Mouse (Mus musculus) forebrain, embryonic 14.5 days (tissue): ENCODE data around the gene Prim2. TPM values are rescaled to one million over a fixed set of nuclear protein-coding genes. Genes with fewer than 3 reads are reported as not detected.

ENCODE experiments used
- ATAC-seq: fragments of 200-750 bp; cut with Nextera tagmentation; 2 replicates; pipeline ENCODE4 v1.8.0; 2017; ENCODE audit warnings: mild to moderate bottlenecking, moderate library complexity
- DNase-seq: peaks from one replicate; pipeline ENCODE4 v3.0.0-alpha.2; 2015; ENCODE audit warnings: low spot score
- H3K27ac ChIP-seq: fragments of 300-500 bp; sonication (generic); 2 replicates; pipeline ENCODE4 v1.5.1; 2014; ENCODE audit warnings: low read depth, mild to moderate bottlenecking, control low read depth, low read length, moderate library complexity
- H3K27me3 ChIP-seq: fragments of 300-500 bp; sonication (generic); replicated peaks from 2 replicates; pipeline ENCODE4 v1.6.1; 2014; ENCODE audit warnings: low read length, control low read depth, mixed read lengths; ENCODE audit not compliant: control insufficient read depth, insufficient read depth
- H3K36me3 ChIP-seq: fragments of 300-500 bp; sonication (generic); 2 replicates; pipeline ENCODE4 v1.6.1; 2014; ENCODE audit warnings: low read length, control low read depth; ENCODE audit not compliant: control insufficient read depth, insufficient read depth
- H3K4me1 ChIP-seq: fragments of 300-500 bp; sonication (generic); 2 replicates; pipeline ENCODE4 v1.6.1; 2014; ENCODE audit warnings: antibody characterized with exemption, low read length, control low read depth; ENCODE audit not compliant: control insufficient read depth, insufficient read depth
- H3K4me2 ChIP-seq: fragments of 300-500 bp; sonication (generic); 2 replicates; pipeline ENCODE4 v1.6.1; 2014; ENCODE audit warnings: mild to moderate bottlenecking, control low read depth, low read length
- H3K4me3 ChIP-seq: fragments of 300-500 bp; sonication (generic); 2 replicates; pipeline ENCODE4 v1.5.1; 2014; ENCODE audit warnings: low read depth, low read length, control low read depth
- H3K9ac ChIP-seq: fragments of 300-500 bp; sonication (generic); 2 replicates; pipeline ENCODE4 v1.6.1; 2014; ENCODE audit warnings: mild to moderate bottlenecking, low read length, control low read depth, moderate library complexity
- H3K9me3 ChIP-seq: fragments of 300-500 bp; sonication (generic); replicated peaks from 2 replicates; pipeline ENCODE4 v1.6.1; 2016; ENCODE audit warnings: low read length, control low read depth, mixed read lengths; ENCODE audit not compliant: control insufficient read depth
- WGBS: fragments of 180-500 bp; shearing (Covaris S2); extraction: QIAGEN DNeasy Blood & Tissue Kit; methylation state at CpG from one replicate; pipeline ENCODE4 v1.1.7; 2014; 5-methylcytosine and 5-hydroxymethylcytosine counted together
- polyA plus RNA-seq: library from polyadenylated mRNA; unstranded; fragments of >200 nt; fragmentation: Nextera tagmentation; extraction: Ambion mirVana; gene quantifications from 2 replicates; pipeline ENCODE4 v1.2.1, GENCODE M21; 2014

Gene Prim2
- polyA plus RNA-seq, 1 experiment from 2014 or later = 36.8 TPM

DNA sequence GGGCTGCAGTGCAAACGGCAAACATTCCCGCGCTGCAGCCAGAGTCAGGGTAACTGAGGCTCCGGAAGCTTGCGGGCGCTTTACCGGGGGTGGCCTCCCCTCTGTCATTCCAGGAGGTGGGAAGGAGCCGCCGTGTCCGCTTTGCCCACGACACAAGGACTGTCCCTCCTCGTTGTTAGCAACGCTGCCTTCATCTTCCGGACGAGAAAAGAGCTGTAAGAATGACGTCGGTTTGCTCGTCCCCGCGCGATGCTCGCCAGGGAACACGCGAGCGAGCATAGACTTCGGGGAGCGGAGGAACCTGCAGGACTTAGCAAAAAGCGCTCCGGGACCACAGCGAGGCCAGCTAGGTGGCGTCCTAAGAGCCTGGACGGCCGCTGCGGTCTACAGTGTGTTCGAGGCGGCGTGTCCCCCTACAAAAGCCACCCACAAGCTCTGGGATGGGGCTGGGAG, 595 bp upstream of the Prim2 start:
- ATAC-seq = peak; percentile 70
- DNase-seq = peak; percentile 88
- under 1% methylated on average over 37 of the region's 37 CpGs for WGBS
- Histone ChIP-seq H3K4me3 (peak overlapping the region; percentile 73), H3K27ac (peak overlapping the region; percentile 89), H3K4me2 (peak overlapping the region; percentile 77), H3K9ac (peak overlapping the region; percentile 81), H3K36me3 (peaks cover 16% of the 10 kb centered on the region; the same call in 1 of the 2 replicates), H3K9me3 (no peaks in the 10 kb centered on the region), H3K27me3 (no peaks in the 10 kb centered on the region), H3K4me1 (no peaks in the 10 kb centered on the region)

- no peak overlapping the region for H3K4me3 ChIP-seq
- DNase-seq (no peak), ATAC-seq (no peak)
- H3K4me2 ChIP-seq = no peak overlapping the region
- no peaks in the 10 kb centered on the region for H3K9me3 ChIP-seq
- no peaks in the 10 kb centered on the region for H3K27me3 ChIP-seq
- 88% methylated on average over 19 of the region's 19 CpGs for WGBS
- no peak overlapping the region for H3K27ac ChIP-seq
- H3K4me1 ChIP-seq = no peaks in the 10 kb centered on the region
- H3K36me3 ChIP-seq = peaks cover 45% of the 10 kb centered on the region; the same call in 1 of the 2 replicates
- H3K9ac ChIP-seq = no peak overlapping the region
Observed at GRCm38 (mm10) chr1:33663605-33664117, 5.9 kb downstream of the Prim2 start.

DNA sequence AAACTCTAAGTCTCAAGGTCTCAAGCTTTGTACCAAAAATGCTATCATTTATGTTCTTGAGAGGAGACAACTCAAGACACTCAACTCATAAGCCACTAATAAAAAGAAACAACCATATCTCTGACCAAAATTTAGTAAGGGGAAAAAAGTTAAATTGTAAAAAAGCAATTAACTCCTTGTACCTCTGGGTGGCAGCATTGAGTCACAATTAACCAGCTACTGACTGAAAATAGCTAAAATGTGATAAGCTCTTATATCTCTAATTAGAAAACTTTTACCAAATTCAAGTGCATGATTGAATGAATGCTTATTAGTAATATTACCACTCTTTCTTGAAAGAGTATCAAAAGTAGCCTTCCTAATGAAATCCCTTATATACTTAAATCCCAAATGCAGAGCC, 6.4 kb downstream of the Prim2 start:
- Histone ChIP-seq H3K4me1 (no peaks in the 10 kb centered on the region), H3K36me3 (peaks cover 45% of the 10 kb centered on the region; the same call in 1 of the 2 replicates), H3K9me3 (no peaks in the 10 kb centered on the region), H3K27ac (no peak overlapping the region), H3K27me3 (no peaks in the 10 kb centered on the region), H3K9ac (no peak overlapping the region), H3K4me2 (no peak overlapping the region), H3K4me3 (no peak overlapping the region)
- peak; percentile 69 for DNase-seq
- ATAC-seq = no peak

DNA sequence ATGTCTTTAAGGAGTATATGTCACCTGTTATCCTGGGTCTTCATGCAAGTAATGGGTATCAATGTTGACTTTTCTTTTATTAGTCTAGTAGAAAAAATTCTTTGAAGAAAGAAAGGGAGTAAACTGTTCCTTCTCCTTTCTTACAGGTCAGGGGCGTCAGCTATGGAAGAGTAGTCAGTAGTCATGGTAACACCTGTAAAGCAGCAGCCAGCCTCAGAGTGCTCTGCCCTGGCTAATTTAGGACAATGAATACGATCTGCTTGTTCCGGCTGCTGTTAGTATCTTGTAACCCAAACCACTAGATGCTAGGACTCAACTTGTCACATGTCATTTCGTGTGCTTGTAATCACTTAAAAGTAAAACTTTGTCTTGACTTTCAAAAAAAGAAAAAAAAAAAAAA, 11.3 kb downstream of the Prim2 start:
- Histone ChIP-seq H3K36me3 (peaks cover 38% of the 10 kb centered on the region; the same call in 1 of the 2 replicates), H3K4me3 (no peak overlapping the region), H3K27ac (no peak overlapping the region), H3K4me1 (no peaks in the 10 kb centered on the region), H3K4me2 (no peak overlapping the region), H3K27me3 (no peaks in the 10 kb centered on the region), H3K9me3 (no peaks in the 10 kb centered on the region), H3K9ac (no peak overlapping the region)
- ATAC-seq (no peak), DNase-seq (no peak)
- 82% methylated on average over 4 of the region's 4 CpGs for WGBS

DNA sequence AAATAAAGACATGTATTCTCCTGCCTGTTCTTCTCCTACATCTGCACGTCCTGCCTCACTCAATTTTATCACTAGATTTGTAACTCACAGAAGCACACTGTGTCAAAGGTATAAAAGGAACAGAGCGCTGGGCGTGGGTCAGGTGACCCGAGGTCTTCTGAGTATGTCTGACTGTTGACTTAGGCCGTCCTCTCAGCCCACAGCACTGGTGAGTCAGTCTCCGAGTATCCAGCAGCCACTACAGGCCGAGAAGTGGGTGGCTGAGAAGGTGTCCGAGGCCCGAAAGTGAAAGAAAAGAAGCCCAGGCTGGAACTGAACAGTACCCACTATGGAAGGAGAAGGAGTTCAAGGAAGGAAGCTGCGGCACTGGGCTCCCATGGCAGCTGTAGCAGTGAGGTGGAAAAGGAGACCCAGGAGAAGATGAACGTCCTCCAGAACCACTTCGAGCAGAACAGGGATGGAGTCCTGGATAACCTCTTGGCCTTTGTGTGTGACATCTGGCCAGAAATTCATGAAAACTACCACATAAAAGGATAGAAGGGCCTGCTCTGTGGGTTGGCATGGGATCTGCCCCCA, 11.9 kb downstream of the Prim2 start:
- DNase-seq (no peak), ATAC-seq (no peak)
- no peak overlapping the region for H3K9ac ChIP-seq
- no peak overlapping the region for H3K27ac ChIP-seq
- peaks cover 38% of the 10 kb centered on the region; the same call in 1 of the 2 replicates for H3K36me3 ChIP-seq
- H3K27me3 ChIP-seq = no peaks in the 10 kb centered on the region
- WGBS = 91% methylated on average over 12 of the region's 12 CpGs
- H3K4me2 ChIP-seq = no peak overlapping the region
- no peaks in the 10 kb centered on the region for H3K4me1 ChIP-seq
- no peak overlapping the region for H3K4me3 ChIP-seq
- no peaks in the 10 kb centered on the region for H3K9me3 ChIP-seq

- Histone ChIP-seq H3K9ac (no peak overlapping the region), H3K4me1 (no peaks in the 10 kb centered on the region), H3K9me3 (no peaks in the 10 kb centered on the region), H3K27me3 (no peaks in the 10 kb centered on the region), H3K36me3 (peaks cover 19% of the 10 kb centered on the region), H3K4me2 (no peak overlapping the region), H3K27ac (no peak overlapping the region), H3K4me3 (no peak overlapping the region)
- DNase-seq (no peak), ATAC-seq (no peak)
- WGBS = 90% methylated on average over 11 of the region's 11 CpGs
Observed at GRCm38 (mm10) chr1:33650875-33651274, 18.7 kb downstream of the Prim2 start.

GRCm38 (mm10) chr1:33649534-33650108, 20.0 kb downstream of the Prim2 start:
- H3K27me3 ChIP-seq = no peaks in the 10 kb centered on the region
- H3K4me2 ChIP-seq = no peak overlapping the region
- H3K4me3 ChIP-seq = no peak overlapping the region
- DNase-seq = no peak
- WGBS = 94% methylated on average over 9 of the region's 9 CpGs
- H3K36me3 ChIP-seq = peaks cover 19% of the 10 kb centered on the region
- no peaks in the 10 kb centered on the region for H3K9me3 ChIP-seq
- H3K4me1 ChIP-seq = no peaks in the 10 kb centered on the region
- no peak overlapping the region for H3K27ac ChIP-seq
- H3K9ac ChIP-seq = no peak overlapping the region
- no peak for ATAC-seq

DNA sequence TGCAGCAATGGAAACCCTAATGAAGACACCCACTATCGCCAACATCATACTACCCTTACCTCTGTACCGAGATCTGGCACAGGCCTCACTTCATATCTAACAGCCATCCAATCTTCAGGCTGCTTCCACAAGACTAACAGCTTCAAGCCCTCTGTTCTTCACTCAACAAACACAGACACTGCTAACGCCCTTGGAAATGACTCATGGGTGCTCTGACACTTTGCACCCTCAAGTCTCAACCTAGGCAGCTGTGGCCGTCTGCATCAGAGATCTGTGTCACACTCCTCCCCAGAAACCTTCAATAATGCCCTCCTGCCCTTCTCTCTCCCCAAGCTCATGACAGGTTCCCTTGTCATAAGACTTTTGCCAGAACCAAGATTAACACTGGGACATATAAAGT, 20.6 kb downstream of the Prim2 start:
- no peaks in the 10 kb centered on the region for H3K4me1 ChIP-seq
- ATAC-seq (no peak), DNase-seq (no peak)
- H3K9me3 ChIP-seq = no peaks in the 10 kb centered on the region
- no peak overlapping the region for H3K4me3 ChIP-seq
- no peak overlapping the region for H3K4me2 ChIP-seq
- H3K27me3 ChIP-seq = no peaks in the 10 kb centered on the region
- no peak overlapping the region for H3K27ac ChIP-seq
- H3K36me3 ChIP-seq = peaks cover 19% of the 10 kb centered on the region
- no peak overlapping the region for H3K9ac ChIP-seq
- 96% methylated on average over 4 of the region's 4 CpGs for WGBS

GRCm38 (mm10) chr1:33647661-33648060, 21.9 kb downstream of the Prim2 start:
- Histone ChIP-seq H3K9me3 (no peaks in the 10 kb centered on the region), H3K27ac (no peak overlapping the region), H3K4me2 (no peak overlapping the region), H3K36me3 (peaks cover 19% of the 10 kb centered on the region), H3K4me1 (no peaks in the 10 kb centered on the region), H3K4me3 (no peak overlapping the region), H3K27me3 (no peaks in the 10 kb centered on the region), H3K9ac (no peak overlapping the region)
- 82% methylated on average over 4 of the region's 4 CpGs for WGBS
- no peak for ATAC-seq
- no peak for DNase-seq
